Mouse (Mus musculus): Measurements from ENCODE around the gene Gm45062.

- no peak for TF ChIP-seq TAL1 (IDR thresholded peaks at IDR 0.05; ENCODE audit: low read length)
- TF ChIP-seq GATA1 (IDR thresholded peaks at IDR 0.05; ENCODE audit: low read length), result no peak
These were observed 369.5 kb downstream of the Gm45062 start for GRCm38 (mm10) chr6:8628715-8629267.

All from erythroblast, embryonic 14.5 days (primary cell).